Mouse (Mus musculus) frontal cortex, postnatal 25 days (tissue): ENCODE data around the gene Mrpl21.

Source experiments
- DNase-seq, 2 experiments: peaks; one replicate each; pipeline ENCODE4 v3.0.0; 2022; ENCODE audit warnings: low spot score in 2 of 2

Gene Mrpl21

GRCm38 (mm10) chr19:3282572-3283467, at the start of gene Mrpl21, which contains the start of gene Ighmbp2:
Mrpl21 (plus strand) TSS chr19:3282901.
Ighmbp2 (minus strand) TSS chr19:3283017.
- peak; percentile 87 to 94 for DNase-seq

GRCm38 (mm10) chr19:3260016-3260415, 22.7 kb upstream of the Mrpl21 start:
- no peak for DNase-seq

- DNase-seq, result no peak
These were observed 22.1 kb upstream of the Mrpl21 start for GRCm38 (mm10) chr19:3260591-3260990.

GRCm38 (mm10) chr19:3261336-3261735, 21.4 kb upstream of the Mrpl21 start:
- DNase-seq, result no peak

GRCm38 (mm10) chr19:3261764-3262525, 20.8 kb upstream of the Mrpl21 start:
- DNase-seq, result peak in 1 of 2 experiments; percentile 3

GRCm38 (mm10) chr19:3264348-3264747, 18.4 kb upstream of the Mrpl21 start:
- peak in 1 of 2 experiments; percentile 3 for DNase-seq

- DNase-seq, result no peak
These were observed 17.5 kb upstream of the Mrpl21 start for GRCm38 (mm10) chr19:3265180-3265579.

- DNase-seq, result peak in 1 of 2 experiments; percentile 3
These were observed 16.6 kb upstream of the Mrpl21 start for GRCm38 (mm10) chr19:3266136-3266535.

- DNase-seq, result peak in 1 of 2 experiments; percentile 1
These were observed 16.0 kb upstream of the Mrpl21 start for GRCm38 (mm10) chr19:3266676-3267075.

GRCm38 (mm10) chr19:3267340-3267739, 15.4 kb upstream of the Mrpl21 start:
- no peak for DNase-seq

- DNase-seq, result peak in 1 of 2 experiments; percentile 2
These were observed 14.3 kb upstream of the Mrpl21 start for GRCm38 (mm10) chr19:3268218-3268980.

GRCm38 (mm10) chr19:3269279-3269678, 13.4 kb upstream of the Mrpl21 start:
- DNase-seq, result no peak

GRCm38 (mm10) chr19:3269803-3270202, 12.9 kb upstream of the Mrpl21 start:
- no peak for DNase-seq

- DNase-seq, result no peak
These were observed 11.3 kb upstream of the Mrpl21 start for GRCm38 (mm10) chr19:3271366-3271765.

- no peak for DNase-seq
These were observed 9.4 kb upstream of the Mrpl21 start for GRCm38 (mm10) chr19:3273331-3273730.

GRCm38 (mm10) chr19:3275744-3276365, 6.8 kb upstream of the Mrpl21 start:
- no peak for DNase-seq

GRCm38 (mm10) chr19:3281886-3282285, 815 bp upstream of the Mrpl21 start:
- DNase-seq, result no peak

GRCm38 (mm10) chr19:3289006-3289405, 6.3 kb downstream of the Mrpl21 start:
- DNase-seq, result no peak

GRCm38 (mm10) chr19:3292028-3292427, 9.3 kb downstream of the Mrpl21 start:
- DNase-seq, result peak; percentile 38 to 40

- DNase-seq, result no peak
These were observed 10.3 kb downstream of the Mrpl21 start for GRCm38 (mm10) chr19:3292993-3293392.

GRCm38 (mm10) chr19:3295245-3295644, 12.5 kb downstream of the Mrpl21 start:
- DNase-seq, result no peak
